Mouse (Mus musculus): ENCODE data around the gene Mrgprf. TPM values are rescaled to one million over a fixed set of nuclear protein-coding genes. Genes with fewer than 3 reads are reported as not detected.

Gene Mrgprf
- total and polyA plus RNA-seq, 3 experiments = not detected

DNA sequence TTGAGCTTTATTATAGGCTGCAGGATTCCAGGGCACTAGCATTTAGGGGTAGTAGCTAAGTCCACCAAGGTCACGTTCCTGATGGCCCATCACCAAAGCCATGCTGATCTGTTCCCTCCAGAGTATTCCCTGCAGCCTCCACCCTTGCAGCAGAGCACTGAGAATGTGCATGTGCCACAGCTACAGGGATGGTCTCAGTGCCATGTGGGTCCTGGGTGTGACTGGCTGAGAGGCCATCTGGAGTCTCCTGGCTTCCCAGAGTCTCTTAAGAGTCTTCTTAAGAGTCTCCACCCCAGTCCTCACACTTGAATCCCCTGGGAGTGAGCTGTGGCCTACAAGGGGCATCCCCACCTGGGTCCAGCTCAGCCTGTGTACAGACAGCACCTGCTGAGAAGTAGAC lies 9.2 kb downstream of the Mrgprf start:
- TF ChIP-seq CHD2 (IDR thresholded peaks at IDR 0.05; ENCODE audit: low read length) = no peak
- H3K27ac ChIP-seq (ENCODE audit: control insufficient read depth, low read depth, low read length) = no peak overlapping the region

GRCm38 (mm10) chr7:145310526-145310925 lies 9.9 kb downstream of the Mrgprf start:
- H3K9ac ChIP-seq (ENCODE audit: control insufficient read depth, low read depth, low read length, poor library complexity, severe bottlenecking) = no peak overlapping the region
- H3K79me2 ChIP-seq (ENCODE audit: control insufficient read depth, insufficient read depth, low read length, poor library complexity) = no peaks in the 10 kb centered on the region
- H3K27me3 ChIP-seq (ENCODE audit: control insufficient read depth in 1 of 2, insufficient read depth in 2 of 2, low read length in 2 of 2) = no peaks in the 10 kb centered on the region
- no peak overlapping the region for H3K27ac ChIP-seq (ENCODE audit: control insufficient read depth, low read depth, low read length)
- DNase-seq (ENCODE audit: low read depth, low spot score) = no peak
- H3K4me3 ChIP-seq (ENCODE audit: control insufficient read depth in 1 of 2, insufficient read depth in 1 of 2, low read depth in 2 of 2, low read length in 2 of 2) = no peak overlapping the region
- H3K4me1 ChIP-seq (ENCODE audit: control insufficient read depth in 1 of 2, insufficient read depth in 2 of 2, low read length in 2 of 2) = no peaks in the 10 kb centered on the region
- H3K9me3 ChIP-seq (replicated peaks; ENCODE audit: insufficient read depth, low read length) = no peaks in the 10 kb centered on the region
- TF ChIP-seq GATA1 (IDR thresholded peaks at IDR 0.05; ENCODE audit: low read depth, low read length) (no peak), MAX (IDR thresholded peaks at IDR 0.05; ENCODE audit: low read length) (no peak), RAD21 (IDR thresholded peaks at IDR 0.05; ENCODE audit: low read depth, low read length) (no peak), UBTF (IDR thresholded peaks at IDR 0.05; ENCODE audit: borderline replicate concordance, insufficient read depth, low read depth, low read length) (no peak), ZC3H11A (IDR thresholded peaks at IDR 0.05; ENCODE audit: low read depth, low read length) (no peak), ZMIZ1 (IDR thresholded peaks at IDR 0.05; ENCODE audit: low read depth, low read length) (no peak), GABPA (IDR thresholded peaks at IDR 0.05; ENCODE audit: low read depth, low read length) (no peak), JUND (IDR thresholded peaks at IDR 0.05; ENCODE audit: low read depth, low read length) (no peak), NELFE (IDR thresholded peaks at IDR 0.05; ENCODE audit: low read depth, low read length) (no peak), KAT2A (conservative IDR thresholded peaks at IDR 0.05; ENCODE audit: low read depth, low read length) (no peak), MAFK (IDR thresholded peaks at IDR 0.05; ENCODE audit: borderline replicate concordance, low read depth, low read length) (no peak), E2F4 (IDR thresholded peaks at IDR 0.05; ENCODE audit: borderline replicate concordance, low read depth, low read length) (no peak), MYC (IDR thresholded peaks at IDR 0.05; ENCODE audit: low read depth, low read length) (no peak), MYB (IDR thresholded peaks at IDR 0.05; ENCODE audit: low read depth, low read length) (no peak), POLR2AphosphoS2 (IDR thresholded peaks at IDR 0.05; ENCODE audit: low read length) (no peak), MXI1 (IDR thresholded peaks at IDR 0.05; ENCODE audit: low read depth, low read length) (no peak), TCF12 (IDR thresholded peaks at IDR 0.05; ENCODE audit: low read depth, low read length) (no peak), USF2 (IDR thresholded peaks at IDR 0.05; ENCODE audit: borderline replicate concordance in 1 of 2, insufficient read depth in 1 of 2, low read depth in 1 of 2, low read length in 2 of 2) (no peak), NRF1 (IDR thresholded peaks at IDR 0.05; ENCODE audit: insufficient read depth, low read depth, low read length, poor library complexity, severe bottlenecking) (no peak)
- H3K36me3 ChIP-seq (ENCODE audit: control insufficient read depth in 1 of 2, insufficient read depth in 2 of 2, low read length in 2 of 2) = no peaks in the 10 kb centered on the region

More for the DNA sequence above, 9.2 kb downstream of the Mrgprf start:
- H3K4me1 ChIP-seq (ENCODE audit: control insufficient read depth in 1 of 2, insufficient read depth in 2 of 2, low read length in 2 of 2) = no peaks in the 10 kb centered on the region
- no peak overlapping the region for H3K4me3 ChIP-seq (ENCODE audit: control insufficient read depth in 1 of 2, insufficient read depth in 1 of 2, low read depth in 2 of 2, low read length in 2 of 2)
- H3K79me2 ChIP-seq (ENCODE audit: control insufficient read depth, insufficient read depth, low read length, poor library complexity) = no peaks in the 10 kb centered on the region
- H3K27me3 ChIP-seq (ENCODE audit: control insufficient read depth in 1 of 2, insufficient read depth in 2 of 2, low read length in 2 of 2) = no peaks in the 10 kb centered on the region
- H3K9me3 ChIP-seq (replicated peaks; ENCODE audit: insufficient read depth, low read length) = no peaks in the 10 kb centered on the region
- no peak for DNase-seq (ENCODE audit: low read depth, low spot score)
- H3K9ac ChIP-seq (ENCODE audit: control insufficient read depth, low read depth, low read length, poor library complexity, severe bottlenecking) = no peak overlapping the region
- no peaks in the 10 kb centered on the region for H3K36me3 ChIP-seq (ENCODE audit: control insufficient read depth in 1 of 2, insufficient read depth in 2 of 2, low read length in 2 of 2)
